Mouse (Mus musculus) liver, embryonic 16.5 days (tissue): ENCODE results near the gene Trpt1. TPM values are rescaled to one million over a fixed set of nuclear protein-coding genes. Genes with fewer than 3 reads are reported as not detected.

Experiments used
- ATAC-seq: fragments of 200-750 bp; cut with Nextera tagmentation; 2 replicates; pipeline ENCODE4 v1.8.0; 2017; ENCODE audit warnings: low read depth, mild to moderate bottlenecking, moderate number of reproducible peaks, moderate library complexity
- H3K27ac ChIP-seq: fragments of 300-500 bp; sonication (generic); 2 replicates; pipeline ENCODE4 v1.5.1; 2014; ENCODE audit warnings: mild to moderate bottlenecking, low read length
- H3K27me3 ChIP-seq: fragments of 300-500 bp; sonication (generic); 2 replicates; pipeline ENCODE4 v1.6.1; 2014; ENCODE audit warnings: low read depth, low read length, mixed read lengths; ENCODE audit not compliant: control insufficient read depth, insufficient read depth
- H3K36me3 ChIP-seq: fragments of 300-500 bp; sonication (generic); 2 replicates; pipeline ENCODE4 v1.6.1; 2014; ENCODE audit warnings: mild to moderate bottlenecking; ENCODE audit not compliant: control insufficient read depth, insufficient read depth
- H3K4me1 ChIP-seq: fragments of 300-500 bp; sonication (generic); 2 replicates; pipeline ENCODE4 v1.6.1; 2014; ENCODE audit warnings: low read depth, low read length, mixed read lengths; ENCODE audit not compliant: control insufficient read depth
- H3K4me2 ChIP-seq: fragments of 300-500 bp; sonication (generic); 2 replicates; pipeline ENCODE4 v1.6.1; 2014; ENCODE audit warnings: low read depth, low read length, mixed read lengths
- H3K4me3 ChIP-seq: fragments of 300-500 bp; sonication (generic); 2 replicates; pipeline ENCODE4 v1.5.1; 2014; ENCODE audit warnings: low read depth, mild to moderate bottlenecking, low read length
- H3K9ac ChIP-seq: fragments of 300-500 bp; sonication (generic); 2 replicates; pipeline ENCODE4 v1.6.1; 2014; ENCODE audit warnings: low read depth, low read length
- H3K9me3 ChIP-seq: fragments of 300-500 bp; sonication (generic); replicated peaks from 2 replicates; pipeline ENCODE4 v1.6.1; 2016; ENCODE audit warnings: low read length; ENCODE audit not compliant: control insufficient read depth
- WGBS: fragments of 180-500 bp; shearing (Covaris S2); extraction: QIAGEN DNeasy Blood & Tissue Kit; methylation state at CpG from one replicate; pipeline ENCODE4 v1.1.7; 2014; ENCODE audit not compliant: insufficient replicate concordance; 5-methylcytosine and 5-hydroxymethylcytosine counted together
- polyA plus RNA-seq: library from polyadenylated mRNA; unstranded; fragments of >200 nt; fragmentation: Nextera tagmentation; extraction: Ambion mirVana; gene quantifications from 2 replicates; pipeline ENCODE4 v1.2.1, GENCODE M21; 2015

Gene Trpt1
- polyA plus RNA-seq, 1 experiment from 2014 or later, result 2.5 TPM

DNA sequence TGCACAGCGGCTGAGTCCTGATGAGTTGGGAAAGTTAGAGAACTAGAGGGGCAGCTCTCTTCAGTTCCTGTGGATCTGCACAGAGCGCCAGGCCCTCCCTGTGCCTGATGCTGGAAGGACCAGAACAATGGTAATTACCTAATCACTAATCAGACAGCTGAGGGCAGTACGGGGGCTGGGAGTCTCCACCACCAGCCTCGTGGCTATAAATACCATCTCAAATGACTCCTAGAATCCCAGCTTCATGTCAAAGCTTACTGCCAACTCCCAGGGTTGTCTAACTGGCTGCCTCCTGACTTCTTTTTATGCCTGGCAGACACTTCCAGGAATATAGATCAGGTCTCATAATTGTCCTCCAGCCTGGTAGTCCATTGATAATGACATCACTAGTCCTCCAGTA lies 48.8 kb downstream of the Trpt1 start:
- WGBS, result 39% methylated on average over 4 of the region's 4 CpGs
- H3K27ac ChIP-seq, result no peak overlapping the region
- H3K36me3 ChIP-seq, result no peaks in the 10 kb centered on the region
- H3K27me3 ChIP-seq, result no peaks in the 10 kb centered on the region
- H3K4me1 ChIP-seq, result peaks cover 9% of the 10 kb centered on the region
- H3K4me3 ChIP-seq, result no peak overlapping the region
- no peak overlapping the region for H3K4me2 ChIP-seq
- no peak for ATAC-seq
- no peaks in the 10 kb centered on the region for H3K9me3 ChIP-seq
- H3K9ac ChIP-seq, result no peak overlapping the region

Other genes starting within 250 kb of the Trpt1 start
- gene Rps6ka4, start 155.5 kb upstream of the Trpt1 start, polyA plus RNA-seq, result 5.0 and 5.5 TPM in 2 replicates
- 1.9 and 2.8 TPM in 2 replicates for gene Ccdc88b, start 137.9 kb upstream of the Trpt1 start, polyA plus RNA-seq
- gene Trmt112, start 86.4 kb upstream of the Trpt1 start, polyA plus RNA-seq, result 57.3 and 62.3 TPM in 2 replicates
- 140 and 161 TPM in 2 replicates for gene Prdx5, start 86.0 kb upstream of the Trpt1 start, polyA plus RNA-seq
- gene Esrra, start 74.3 kb upstream of the Trpt1 start, polyA plus RNA-seq, result 3.6 and 4.8 TPM in 2 replicates
- 0.16 and 0.50 TPM in 2 replicates for gene Catsperz, start 70.8 kb upstream of the Trpt1 start, polyA plus RNA-seq
- gene Kcnk4, start 61.6 kb upstream of the Trpt1 start, polyA plus RNA-seq, result 0.04 and 0.11 TPM in 2 replicates
- 24.8 and 25.2 TPM in 2 replicates for gene Bad, start 54.3 kb upstream of the Trpt1 start, polyA plus RNA-seq
- 5.2 and 5.3 TPM in 2 replicates for gene Gpr137, start 53.7 kb upstream of the Trpt1 start, polyA plus RNA-seq
- gene Ppp1r14b, start 21.2 kb upstream of the Trpt1 start, polyA plus RNA-seq, result 15.9 and 17.4 TPM in 2 replicates
- 4.8 and 6.6 TPM in 2 replicates for gene Plcb3, start 19.7 kb upstream of the Trpt1 start, polyA plus RNA-seq
- 91.1 and 101 TPM in 2 replicates for gene Fkbp2, start 15.6 kb upstream of the Trpt1 start, polyA plus RNA-seq
- 7.7 and 10.5 TPM in 2 replicates for gene Vegfb, start 8.5 kb upstream of the Trpt1 start, polyA plus RNA-seq
- gene Dnajc4, start 3.6 kb upstream of the Trpt1 start, polyA plus RNA-seq, result 9.9 and 10.5 TPM in 2 replicates
- 10.1 and 10.5 TPM in 2 replicates for gene Nudt22, start within 50 bp of the Trpt1 start, polyA plus RNA-seq
- 103 and 105 TPM in 2 replicates for gene Fermt3, start 23.3 kb downstream of the Trpt1 start, polyA plus RNA-seq
- gene Stip1, start 43.8 kb downstream of the Trpt1 start, polyA plus RNA-seq, result 103 and 104 TPM in 2 replicates
- 4.6 and 5.8 TPM in 2 replicates for gene Macrod1, start 60.7 kb downstream of the Trpt1 start, polyA plus RNA-seq
- gene Flrt1, start 109.6 kb downstream of the Trpt1 start, polyA plus RNA-seq, result 0.09 and 0.19 TPM in 2 replicates
- gene Otub1, start 210.2 kb downstream of the Trpt1 start, polyA plus RNA-seq, result 50.0 and 50.9 TPM in 2 replicates
- 563 and 565 TPM in 2 replicates for gene Cox8a, start 221.5 kb downstream of the Trpt1 start, polyA plus RNA-seq
- gene Naa40, start 245.1 kb downstream of the Trpt1 start, polyA plus RNA-seq, result 22.1 TPM in 2 replicates